Mouse (Mus musculus) kidney, postnatal 36 days (tissue): ENCODE results near the gene Plcd1.

Experiments used
- DNase-seq, 2 experiments: peaks; one replicate each; pipeline ENCODE4 v3.0.0; 2021 to 2022; ENCODE audit warnings: mixed read lengths in 2 of 2

Plcd1 gene

GRCm38 (mm10) chr9:119052154-119052944 is 41.0 kb downstream of the Plcd1 start, which contains the start of gene Vill:
TSS of gene Vill (plus strand) at chr9:119052778.
- DNase-seq = peak; percentile 75 to 79

- DNase-seq = peak in 1 of 2 experiments; percentile 41
Measured at GRCm38 (mm10) chr9:119051158-119051557, 42.1 kb downstream of the Plcd1 start.

DNA sequence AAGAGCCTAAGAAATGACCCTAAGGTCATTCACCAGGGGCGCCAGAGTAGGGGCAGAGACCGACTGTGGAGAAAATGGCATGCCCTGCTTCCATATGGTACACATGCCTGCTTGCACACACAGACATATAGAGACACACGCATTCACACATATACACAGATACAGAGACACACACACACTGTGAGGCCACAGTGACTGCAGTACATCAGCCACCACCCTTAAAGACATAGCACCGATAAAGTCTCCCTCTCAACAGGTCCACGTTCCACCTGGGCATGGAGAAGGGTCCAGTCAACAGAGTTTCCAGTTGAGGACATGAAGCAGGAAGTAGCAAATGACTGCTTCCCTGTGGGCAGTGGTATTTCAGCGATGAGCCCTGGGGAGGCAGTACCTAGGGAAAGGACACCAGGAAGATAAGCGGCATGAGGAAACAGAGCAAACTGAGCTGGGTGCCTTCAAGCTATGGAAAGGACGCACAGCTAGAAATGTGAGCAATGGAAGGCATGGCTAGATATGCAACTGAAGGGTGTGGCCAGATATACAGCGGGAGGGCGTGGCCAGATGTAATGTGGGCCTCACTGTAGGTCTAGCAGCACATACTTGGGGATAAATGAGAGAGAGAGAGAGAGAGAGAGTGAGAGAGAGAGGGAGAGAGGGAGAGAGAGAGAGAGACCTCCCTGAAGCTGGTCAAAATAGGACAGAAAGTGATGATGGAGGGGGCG is 45.0 kb downstream of the Plcd1 start:
- DNase-seq = no peak

GRCm38 (mm10) chr9:119040101-119040775 is 53.1 kb downstream of the Plcd1 start:
- no peak for DNase-seq

- DNase-seq = no peak
Measured at GRCm38 (mm10) chr9:119038574-119038973, 54.7 kb downstream of the Plcd1 start.

DNA sequence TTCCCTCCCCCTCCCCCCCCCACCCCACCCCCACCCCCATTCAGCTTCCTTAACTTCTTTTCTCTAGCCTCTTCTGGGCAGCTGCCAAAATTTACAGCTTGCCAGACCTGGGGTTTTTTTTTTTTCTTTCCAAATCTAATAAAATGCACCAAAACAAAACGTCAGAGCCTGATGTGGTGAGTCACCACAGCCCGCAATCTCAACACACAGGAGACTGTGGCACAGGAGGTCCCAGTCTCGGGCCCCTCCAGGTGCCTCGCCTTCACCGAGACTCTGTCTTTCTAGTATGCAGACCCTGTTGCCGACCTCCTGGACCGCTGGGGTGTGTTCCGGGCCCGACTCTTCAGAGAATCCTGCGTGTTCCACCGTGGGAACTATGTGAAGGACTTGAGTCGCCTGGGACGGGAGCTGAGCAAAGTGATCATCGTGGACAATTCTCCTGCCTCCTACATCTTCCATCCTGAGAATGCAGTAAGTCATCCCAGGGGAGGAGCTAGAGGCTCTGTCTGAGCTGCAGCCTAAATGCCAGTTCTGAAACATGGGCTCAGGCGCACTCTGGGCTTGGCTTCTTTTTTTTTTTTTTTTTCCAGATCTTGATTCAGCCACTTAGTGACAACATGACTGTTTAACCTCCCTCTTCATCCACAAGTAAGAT is 56.1 kb downstream of the Plcd1 start:
- peak; percentile 53 to 56 for DNase-seq

- peak; percentile 75 to 78 for DNase-seq
Measured at GRCm38 (mm10) chr9:119035836-119036235, 57.5 kb downstream of the Plcd1 start.

DNA sequence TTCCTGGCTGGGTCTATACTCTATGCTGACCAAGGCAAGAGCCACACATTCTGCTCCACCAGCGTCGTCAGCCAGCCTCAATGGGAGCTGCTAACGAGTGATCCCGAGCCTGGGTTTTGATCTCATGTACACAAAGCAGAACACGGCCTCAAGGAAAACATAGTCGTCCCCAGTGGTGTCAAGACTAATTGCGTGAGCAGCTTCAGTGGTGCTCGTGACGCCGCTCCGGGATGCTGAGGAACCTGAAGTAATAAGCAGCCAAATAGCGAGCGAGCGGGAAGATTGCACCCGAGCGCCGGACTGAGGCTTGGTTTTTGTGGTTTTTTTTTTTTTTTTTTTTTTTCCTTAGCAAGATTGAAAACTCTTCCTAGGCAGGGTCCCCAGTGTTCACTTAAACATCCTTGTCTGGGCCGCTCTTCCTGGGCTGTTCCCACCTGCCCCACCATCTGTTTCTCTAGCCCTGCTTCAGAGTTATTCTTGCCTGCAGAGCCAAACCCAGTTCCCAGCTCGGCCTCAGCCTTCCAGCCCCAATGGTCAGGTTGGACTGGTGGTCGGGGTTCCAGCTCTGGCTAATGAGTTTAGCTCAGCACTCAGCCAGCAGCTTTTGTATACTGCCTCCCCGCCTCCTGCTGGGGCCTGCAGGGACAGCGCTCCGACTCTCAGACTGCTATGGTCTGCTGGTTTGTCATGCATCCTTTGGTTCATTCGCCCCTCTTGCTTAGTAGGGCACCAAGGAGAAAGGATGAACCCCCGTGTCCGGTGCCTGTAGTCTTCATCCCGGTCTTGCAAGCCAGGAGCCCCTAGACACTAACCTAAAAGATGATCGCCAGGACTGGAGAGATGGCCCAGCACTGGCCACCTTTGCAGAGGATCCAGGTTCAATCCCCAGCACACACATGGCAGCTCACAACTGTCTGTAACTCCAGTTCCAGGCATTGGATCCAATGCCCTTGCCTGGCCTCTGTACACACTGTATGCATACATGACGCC is 58.3 kb downstream of the Plcd1 start:
- no peak for DNase-seq

GRCm38 (mm10) chr9:119034069-119034468 is 59.2 kb downstream of the Plcd1 start:
- no peak for DNase-seq

DNA sequence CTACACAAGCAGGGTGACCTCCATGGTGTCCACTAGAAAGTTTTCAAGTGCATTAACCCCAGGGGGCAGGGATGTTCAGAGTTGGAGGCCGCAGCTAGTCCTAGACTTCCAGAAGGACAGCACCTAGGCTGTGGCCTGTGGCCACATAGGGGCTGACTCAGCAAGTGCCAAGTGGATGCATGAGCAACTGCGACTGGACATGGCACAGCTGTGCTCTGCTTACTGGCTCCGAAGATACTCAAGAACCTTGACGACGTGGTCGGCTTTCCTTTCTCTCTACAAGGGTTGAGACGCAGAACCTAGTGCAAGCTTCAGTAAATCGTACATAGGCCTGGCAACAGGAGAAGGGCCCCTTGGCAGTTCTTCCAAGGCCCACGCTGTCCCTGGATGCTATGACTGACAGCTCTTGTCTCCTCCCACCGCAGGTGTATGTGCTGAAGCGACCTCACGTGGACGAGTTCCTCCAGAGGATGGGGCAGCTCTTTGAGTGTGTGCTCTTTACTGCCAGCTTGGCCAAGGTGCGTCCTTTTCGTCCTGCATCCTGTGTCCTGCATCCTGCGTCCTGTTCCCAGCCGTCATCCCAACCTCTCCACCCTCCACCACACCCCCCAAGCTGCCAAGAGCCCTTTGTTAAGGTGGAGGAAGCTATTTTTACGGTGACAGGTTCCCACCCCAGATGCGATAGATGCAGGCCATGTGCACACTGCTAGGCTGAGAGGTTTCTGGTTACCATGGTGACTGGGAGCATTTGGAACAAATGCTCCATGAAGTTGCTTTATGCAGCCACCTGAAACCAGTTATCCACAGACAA is 60.0 kb downstream of the Plcd1 start:
- DNase-seq = no peak

GRCm38 (mm10) chr9:119032538-119032937 is 60.8 kb downstream of the Plcd1 start:
- DNase-seq = no peak

DNA sequence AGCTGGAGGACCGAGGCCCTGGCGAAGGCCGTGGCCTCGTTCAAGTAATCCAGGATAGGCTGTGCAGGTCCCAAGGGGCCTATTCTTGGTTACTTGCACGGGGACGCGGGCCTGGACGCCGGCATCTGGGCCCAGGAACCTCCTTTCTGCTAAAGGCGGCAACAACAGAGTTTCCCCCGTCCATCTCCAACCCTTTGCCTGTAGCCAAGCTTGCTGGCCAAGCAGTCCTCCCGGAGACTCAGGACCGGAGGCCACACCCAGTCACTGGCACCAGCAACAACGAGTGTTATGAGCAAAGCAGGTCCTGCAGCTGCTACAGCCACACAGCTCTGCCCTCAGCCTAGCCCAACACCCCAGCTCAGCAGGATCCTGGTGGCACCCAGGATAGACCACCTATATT is 61.5 kb downstream of the Plcd1 start:
- peak; percentile 57 to 67 for DNase-seq

- DNase-seq = no peak
Measured at GRCm38 (mm10) chr9:119031038-119031437, 62.3 kb downstream of the Plcd1 start.

- peak; percentile 83 to 89 for DNase-seq
Measured at GRCm38 (mm10) chr9:119029568-119029967, 63.7 kb downstream of the Plcd1 start.

GRCm38 (mm10) chr9:119028226-119029195 is 64.8 kb downstream of the Plcd1 start:
- no peak for DNase-seq

- DNase-seq = no peak
Measured at GRCm38 (mm10) chr9:119027337-119027736, 66.0 kb downstream of the Plcd1 start.

GRCm38 (mm10) chr9:119025832-119026331 is 67.4 kb downstream of the Plcd1 start:
- peak; percentile 52 to 71 for DNase-seq

DNA sequence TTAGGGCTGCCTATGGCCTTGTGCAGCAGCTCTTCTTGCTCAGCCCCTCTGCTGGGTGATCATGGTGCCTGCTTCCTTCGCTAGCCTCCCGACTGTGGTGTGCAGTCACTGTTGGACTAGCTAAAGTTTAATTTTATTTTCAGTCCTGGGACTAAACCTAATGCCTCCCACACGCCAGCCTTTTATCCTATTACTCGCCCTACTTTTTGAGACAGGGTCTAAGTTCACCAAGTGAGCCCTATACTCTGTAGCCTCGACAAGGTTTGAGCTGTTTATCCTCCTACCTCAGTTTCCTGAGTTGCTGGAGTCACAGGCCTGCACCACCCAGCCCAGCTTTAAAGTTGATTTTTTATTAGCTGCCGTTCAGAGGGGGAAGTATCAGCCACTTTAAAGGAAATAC is 68.0 kb downstream of the Plcd1 start:
- DNase-seq = peak; percentile 60

GRCm38 (mm10) chr9:119021731-119022130 is 71.6 kb downstream of the Plcd1 start:
- DNase-seq = peak; percentile 63 to 73
